Mouse (Mus musculus): ENCODE measurements at regions not wholly inside any gene's neighbourhood (a gene's known extent, or its start where the extent isn't known, plus 50 kb on each side); places are given as distances from the start of the nearest gene placed in this dataset.
A peak's percentile ranks its signal among the peaks of the same experiment; 100 is the strongest.

DNA sequence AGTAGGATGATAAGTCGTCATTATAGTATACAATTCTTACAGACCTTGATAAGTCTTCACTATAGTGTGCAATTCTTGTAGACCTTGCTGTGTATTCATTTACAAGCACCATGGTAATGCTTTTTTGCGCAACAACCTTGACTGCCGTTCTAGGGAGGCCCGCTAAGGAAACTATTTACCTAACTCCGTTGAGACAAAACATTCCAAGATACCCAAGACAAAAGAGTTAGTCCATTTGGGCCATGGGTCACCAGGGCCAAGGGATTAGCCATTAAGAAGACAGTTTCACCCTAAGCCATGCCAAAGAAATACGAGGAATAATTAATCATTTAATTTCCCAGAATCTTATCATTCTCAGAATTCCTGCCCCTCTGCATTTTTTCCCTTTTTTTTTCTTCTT is 227.6 kb upstream of the Ube2e3 start:
- H3K4me3 ChIP-seq (ENCODE audit: insufficient read depth, low read length): no peak overlapping the region
- no peaks in the 10 kb centered on the region for H3K4me1 ChIP-seq (ENCODE audit: control insufficient read depth, insufficient read depth, low read length)
- no peak for TF ChIP-seq POLR2A (IDR thresholded peaks at IDR 0.05; ENCODE audit: borderline replicate concordance, low read depth, low read length)
- TF ChIP-seq CTCF (IDR thresholded peaks at IDR 0.05; ENCODE audit: low read depth, low read length): no peak
- H3K27ac ChIP-seq (ENCODE audit: insufficient read depth, low read depth, low read length): no peak overlapping the region

- Histone ChIP-seq H3K4me3 (ENCODE audit: insufficient read depth, low read length) (no peak overlapping the region), H3K4me1 (ENCODE audit: control insufficient read depth, insufficient read depth, low read length) (no peaks in the 10 kb centered on the region), H3K27ac (ENCODE audit: insufficient read depth, low read depth, low read length) (no peak overlapping the region)
- TF ChIP-seq CTCF (IDR thresholded peaks at IDR 0.05; ENCODE audit: low read depth, low read length) (no peak), POLR2A (IDR thresholded peaks at IDR 0.05; ENCODE audit: borderline replicate concordance, low read depth, low read length) (no peak)
These were observed 242.7 kb upstream of the Ube2e3 start for GRCm38 (mm10) chr2:78625264-78625663.

DNA sequence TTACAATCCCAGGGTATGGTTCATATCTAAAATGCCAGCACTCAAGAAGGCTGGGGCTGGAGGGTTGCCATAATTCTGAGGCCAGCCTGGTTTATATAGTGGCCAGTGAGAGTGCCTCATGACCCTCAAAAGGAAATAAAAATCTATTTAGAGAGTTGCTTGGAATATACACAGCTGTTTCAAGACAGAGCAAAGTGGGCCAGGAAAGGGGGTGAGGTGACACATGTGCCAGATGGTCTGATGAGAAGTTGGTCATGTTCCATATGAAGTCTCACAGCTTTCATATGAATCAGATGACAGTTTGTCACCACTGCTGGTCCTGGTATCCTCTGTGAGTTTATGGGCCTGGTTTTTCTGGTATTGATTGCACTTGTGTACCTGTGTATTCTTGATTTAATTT is 261.5 kb upstream of the Ube2e3 start:
- no peak overlapping the region for H3K27ac ChIP-seq (ENCODE audit: insufficient read depth, low read depth, low read length)
- H3K4me3 ChIP-seq (ENCODE audit: insufficient read depth, low read length): no peak overlapping the region
- H3K4me1 ChIP-seq (ENCODE audit: control insufficient read depth, insufficient read depth, low read length): no peaks in the 10 kb centered on the region
- no peak for TF ChIP-seq CTCF (IDR thresholded peaks at IDR 0.05; ENCODE audit: low read depth, low read length)
- TF ChIP-seq POLR2A (IDR thresholded peaks at IDR 0.05; ENCODE audit: borderline replicate concordance, low read depth, low read length): no peak

- no peak for TF ChIP-seq CTCF (IDR thresholded peaks at IDR 0.05; ENCODE audit: low read depth, low read length)
- TF ChIP-seq POLR2A (IDR thresholded peaks at IDR 0.05; ENCODE audit: borderline replicate concordance, low read depth, low read length): no peak
- H3K4me1 ChIP-seq (ENCODE audit: control insufficient read depth, insufficient read depth, low read length): no peaks in the 10 kb centered on the region
- no peak overlapping the region for H3K27ac ChIP-seq (ENCODE audit: insufficient read depth, low read depth, low read length)
- no peak overlapping the region for H3K4me3 ChIP-seq (ENCODE audit: insufficient read depth, low read length)
These were observed 267.2 kb upstream of the Ube2e3 start for GRCm38 (mm10) chr2:78600753-78601152.

DNA sequence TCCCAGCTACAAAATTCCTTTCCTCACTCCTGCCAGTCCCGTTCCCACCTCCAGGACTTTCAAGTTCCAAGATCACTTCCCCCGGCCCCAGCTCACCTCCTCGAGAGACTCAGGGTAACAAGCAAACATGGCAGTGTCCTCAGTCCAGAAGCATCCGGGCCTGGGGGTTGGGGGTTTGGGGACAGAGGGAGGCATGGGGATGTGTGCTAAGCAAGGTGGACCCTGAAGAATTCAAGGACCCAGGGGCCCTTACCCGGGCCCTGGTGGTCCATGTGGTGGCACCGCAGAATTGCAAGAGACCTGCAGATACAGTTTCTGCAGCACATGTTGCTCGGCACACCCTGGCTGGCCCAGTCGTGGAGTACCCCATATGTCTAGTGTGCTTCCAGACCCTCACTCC is 269.9 kb upstream of the Ube2e3 start:
- Histone ChIP-seq H3K4me1 (ENCODE audit: control insufficient read depth, insufficient read depth, low read length) (no peaks in the 10 kb centered on the region), H3K27ac (ENCODE audit: insufficient read depth, low read depth, low read length) (no peak overlapping the region), H3K4me3 (ENCODE audit: insufficient read depth, low read length) (no peak overlapping the region)
- TF ChIP-seq POLR2A (IDR thresholded peaks at IDR 0.05; ENCODE audit: borderline replicate concordance, low read depth, low read length) (no peak), CTCF (IDR thresholded peaks at IDR 0.05; ENCODE audit: low read depth, low read length) (no peak)

- no peaks in the 10 kb centered on the region for H3K4me1 ChIP-seq (ENCODE audit: control insufficient read depth, insufficient read depth, low read length)
- H3K4me3 ChIP-seq (ENCODE audit: insufficient read depth, low read length): no peak overlapping the region
- no peak for TF ChIP-seq POLR2A (IDR thresholded peaks at IDR 0.05; ENCODE audit: borderline replicate concordance, low read depth, low read length)
- TF ChIP-seq CTCF (IDR thresholded peaks at IDR 0.05; ENCODE audit: low read depth, low read length): no peak
- H3K27ac ChIP-seq (ENCODE audit: insufficient read depth, low read depth, low read length): no peak overlapping the region
These were observed 271.7 kb upstream of the Ube2e3 start for GRCm38 (mm10) chr2:78596251-78596650.

DNA sequence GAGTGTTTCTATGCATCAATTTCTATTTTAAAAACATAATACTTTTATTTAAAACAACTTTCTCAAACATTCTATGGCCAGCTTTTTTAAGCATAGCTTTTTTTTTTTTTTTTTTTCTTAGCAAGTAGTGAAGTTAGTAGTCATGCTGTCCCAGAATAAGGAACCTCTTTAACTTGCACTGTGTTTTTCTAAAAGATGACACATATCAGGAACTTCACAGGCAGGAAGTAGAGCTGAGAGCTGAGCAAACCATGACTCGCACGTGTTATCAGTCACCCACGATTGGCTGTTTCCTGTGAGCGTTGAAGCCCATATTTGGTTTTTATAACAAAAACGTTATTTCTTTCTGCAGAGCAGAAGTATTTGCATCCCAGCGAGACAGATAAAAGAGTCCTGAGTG is 287.9 kb upstream of the Ube2e3 start:
- Histone ChIP-seq H3K27ac (ENCODE audit: insufficient read depth, low read depth, low read length) (peak overlapping the region; percentile 53), H3K4me1 (ENCODE audit: control insufficient read depth, insufficient read depth, low read length) (peaks cover 6% of the 10 kb centered on the region), H3K4me3 (ENCODE audit: insufficient read depth, low read length) (no peak overlapping the region)
- no peak for TF ChIP-seq POLR2A (IDR thresholded peaks at IDR 0.05; ENCODE audit: borderline replicate concordance, low read depth, low read length)
- no peak for TF ChIP-seq CTCF (IDR thresholded peaks at IDR 0.05; ENCODE audit: low read depth, low read length)

DNA sequence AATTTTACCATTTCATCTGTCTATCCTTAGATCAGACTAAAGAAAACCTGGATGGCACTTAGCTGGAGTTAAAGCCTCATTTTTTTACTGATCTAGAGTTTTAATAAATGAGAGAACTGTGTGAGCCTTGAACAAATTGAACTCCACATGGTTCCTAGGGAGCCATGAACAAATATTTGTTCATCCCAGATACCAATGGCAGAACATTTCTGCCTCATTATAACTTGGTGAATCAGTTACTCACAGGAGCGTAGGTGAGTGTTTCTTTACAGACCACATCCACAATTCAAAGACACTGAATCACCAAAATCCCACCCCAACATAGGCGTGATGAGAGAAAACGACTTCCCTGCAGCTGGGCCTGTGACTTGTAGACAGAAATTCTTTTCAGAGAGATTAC is 295.4 kb upstream of the Ube2e3 start:
- no peaks in the 10 kb centered on the region for H3K4me1 ChIP-seq (ENCODE audit: control insufficient read depth, insufficient read depth, low read length)
- no peak overlapping the region for H3K4me3 ChIP-seq (ENCODE audit: insufficient read depth, low read length)
- TF ChIP-seq CTCF (IDR thresholded peaks at IDR 0.05; ENCODE audit: low read depth, low read length) (no peak), POLR2A (IDR thresholded peaks at IDR 0.05; ENCODE audit: borderline replicate concordance, low read depth, low read length) (no peak)
- no peak overlapping the region for H3K27ac ChIP-seq (ENCODE audit: insufficient read depth, low read depth, low read length)

DNA sequence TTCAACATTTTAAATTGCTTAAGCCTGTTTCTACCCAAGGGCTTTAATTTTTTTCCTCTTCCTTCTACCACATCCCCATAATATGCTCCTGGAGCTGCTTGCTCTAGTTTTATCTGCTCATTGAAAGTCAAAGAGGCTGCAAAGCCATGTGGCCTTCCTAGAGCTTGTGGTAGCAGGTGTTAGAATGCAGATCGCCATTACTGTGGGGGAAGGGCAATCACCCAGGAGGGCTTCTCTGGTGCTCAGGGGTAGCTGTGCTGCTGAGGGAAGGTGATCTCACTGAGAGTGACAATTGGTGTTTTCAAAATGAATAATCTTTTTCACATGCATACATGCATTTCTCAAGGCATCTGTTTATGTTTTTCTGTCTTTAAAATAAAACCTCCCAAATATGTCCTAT is 309.8 kb upstream of the Ube2e3 start:
- Histone ChIP-seq H3K27ac (ENCODE audit: insufficient read depth, low read depth, low read length) (no peak overlapping the region), H3K4me3 (ENCODE audit: insufficient read depth, low read length) (no peak overlapping the region), H3K4me1 (ENCODE audit: control insufficient read depth, insufficient read depth, low read length) (peaks cover 2% of the 10 kb centered on the region; the same call in 1 of the 2 replicates)
- TF ChIP-seq POLR2A (IDR thresholded peaks at IDR 0.05; ENCODE audit: borderline replicate concordance, low read depth, low read length): no peak
- TF ChIP-seq CTCF (IDR thresholded peaks at IDR 0.05; ENCODE audit: low read depth, low read length): no peak

GRCm38 (mm10) chr2:78551085-78551484 is 316.8 kb upstream of the Ube2e3 start:
- no peaks in the 10 kb centered on the region for H3K4me1 ChIP-seq (ENCODE audit: control insufficient read depth, insufficient read depth, low read length)
- no peak overlapping the region for H3K4me3 ChIP-seq (ENCODE audit: insufficient read depth, low read length)
- H3K27ac ChIP-seq (ENCODE audit: insufficient read depth, low read depth, low read length): no peak overlapping the region
- no peak for TF ChIP-seq POLR2A (IDR thresholded peaks at IDR 0.05; ENCODE audit: borderline replicate concordance, low read depth, low read length)

Measured in bone marrow macrophage, adult 2 months (primary cell).